Mouse (Mus musculus): ENCODE data around the gene Sult1b1.

DNA sequence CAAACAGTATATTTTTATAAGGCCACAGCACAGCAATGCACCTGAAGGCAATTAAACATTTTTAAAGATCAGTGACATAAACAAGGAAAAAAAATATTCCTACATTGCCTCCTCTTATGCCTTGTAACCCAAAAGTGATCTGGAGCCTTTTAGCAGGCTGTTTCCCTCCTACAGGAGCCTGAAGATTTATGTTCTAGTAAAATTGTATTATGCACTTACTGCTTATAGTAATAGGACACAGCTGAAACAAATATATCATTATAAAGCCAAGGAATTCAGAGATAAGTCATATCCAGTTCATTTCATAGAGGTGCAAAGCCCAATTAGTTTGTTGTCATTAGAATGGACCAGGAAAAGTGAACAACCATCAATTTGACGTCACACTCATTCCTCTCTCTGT, 36.2 kb upstream of the Sult1b1 start:
- TF ChIP-seq CTCF (IDR thresholded peaks at IDR 0.05; ENCODE audit: insufficient read depth, low read depth, low read length) = no peak
- TF ChIP-seq POLR2A (IDR thresholded peaks at IDR 0.05; ENCODE audit: insufficient read depth, low read depth, low read length) = no peak
